Mouse (Mus musculus): Measurements from ENCODE around the gene Il34. TPM values are rescaled to one million over a fixed set of nuclear protein-coding genes. Genes with fewer than 3 reads are reported as not detected.
"Not testable (repeated sequence)": the region's sequence is repeated elsewhere in the genome, so short reads cannot be mapped to it uniquely, and the experiment has no call there.

Gene Il34
- polyA plus RNA-seq, 1 experiment from 2014 or later, result 0.36 TPM

DNA sequence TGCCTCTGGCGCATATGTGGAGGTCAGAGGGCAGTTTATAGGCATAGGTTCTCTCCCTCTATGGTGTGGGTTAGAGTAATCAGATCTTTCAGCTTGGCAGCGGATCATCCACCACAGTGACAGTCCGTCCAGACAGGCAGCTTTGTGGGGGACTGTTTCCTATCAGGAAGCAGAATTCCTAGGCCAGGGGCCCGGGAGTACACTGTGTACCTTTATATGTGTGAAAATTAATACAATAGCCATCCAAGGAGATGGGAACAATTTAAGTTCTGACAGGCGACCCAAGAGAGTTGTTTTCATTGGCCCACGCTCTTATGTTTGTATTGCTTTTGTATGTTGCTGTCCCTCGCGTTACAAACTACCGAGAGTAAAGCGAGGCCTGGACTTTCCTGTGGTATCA, 14.6 kb downstream of the Il34 start:
- Histone ChIP-seq H3K4me1 (ENCODE audit: control insufficient read depth, insufficient read depth, low read length) (0 out of 2 replicates have a peak, but pooled peaks cover 4% of the 10 kb centered on the region), H3K4me2 (no peak overlapping the region), H3K27me3 (ENCODE audit: control insufficient read depth, insufficient read depth, low read length) (no peaks in the 10 kb centered on the region), H3K4me3 (ENCODE audit: low read depth, low read length) (no peak overlapping the region), H3K27ac (ENCODE audit: low read depth, low read length) (no peak overlapping the region), H3K9me3 (replicated peaks; ENCODE audit: control insufficient read depth, low read length) (no peaks in the 10 kb centered on the region), H3K36me3 (ENCODE audit: control insufficient read depth, insufficient read depth, low read length) (no peaks in the 10 kb centered on the region), H3K9ac (ENCODE audit: low read depth, low read length) (no peak overlapping the region)
- no peak for ATAC-seq (replicated peaks; ENCODE audit: insufficient number of reproducible peaks, low FRiP score, low TSS enrichment)
- 69% methylated on average over 10 of the region's 10 CpGs for WGBS (ENCODE audit: insufficient replicate concordance)

DNA sequence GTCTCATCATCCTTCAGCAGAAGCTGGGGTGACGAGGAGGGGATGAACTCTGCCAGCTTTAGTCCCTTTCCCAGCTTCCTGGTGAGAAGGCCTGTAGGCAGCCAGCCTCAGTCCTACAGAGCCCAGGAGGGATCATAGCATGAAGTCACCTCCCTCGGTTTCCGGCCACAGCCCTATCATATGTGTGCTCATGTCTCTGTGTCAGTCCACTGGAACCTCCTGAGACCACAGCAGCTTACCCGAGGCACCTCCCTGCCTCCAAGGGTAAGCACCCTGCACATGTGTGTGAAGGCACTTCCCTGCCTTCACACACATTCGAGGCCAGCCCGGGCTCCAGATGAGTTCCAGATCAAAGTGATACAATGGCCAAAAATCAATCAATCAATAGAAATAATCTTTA, 15.5 kb downstream of the Il34 start:
- Histone ChIP-seq H3K36me3 (ENCODE audit: control insufficient read depth, insufficient read depth, low read length) (no peaks in the 10 kb centered on the region), H3K4me1 (ENCODE audit: control insufficient read depth, insufficient read depth, low read length) (0 out of 2 replicates have a peak, but pooled peaks cover 4% of the 10 kb centered on the region), H3K27ac (ENCODE audit: low read depth, low read length) (no peak overlapping the region), H3K9me3 (replicated peaks; ENCODE audit: control insufficient read depth, low read length) (no peaks in the 10 kb centered on the region), H3K27me3 (ENCODE audit: control insufficient read depth, insufficient read depth, low read length) (no peaks in the 10 kb centered on the region), H3K9ac (ENCODE audit: low read depth, low read length) (no peak overlapping the region), H3K4me3 (ENCODE audit: low read depth, low read length) (no peak overlapping the region), H3K4me2 (no peak overlapping the region)
- WGBS (ENCODE audit: insufficient replicate concordance), result 48% methylated on average over 6 of the region's 6 CpGs
- ATAC-seq (replicated peaks; ENCODE audit: insufficient number of reproducible peaks, low FRiP score, low TSS enrichment), result no peak

DNA sequence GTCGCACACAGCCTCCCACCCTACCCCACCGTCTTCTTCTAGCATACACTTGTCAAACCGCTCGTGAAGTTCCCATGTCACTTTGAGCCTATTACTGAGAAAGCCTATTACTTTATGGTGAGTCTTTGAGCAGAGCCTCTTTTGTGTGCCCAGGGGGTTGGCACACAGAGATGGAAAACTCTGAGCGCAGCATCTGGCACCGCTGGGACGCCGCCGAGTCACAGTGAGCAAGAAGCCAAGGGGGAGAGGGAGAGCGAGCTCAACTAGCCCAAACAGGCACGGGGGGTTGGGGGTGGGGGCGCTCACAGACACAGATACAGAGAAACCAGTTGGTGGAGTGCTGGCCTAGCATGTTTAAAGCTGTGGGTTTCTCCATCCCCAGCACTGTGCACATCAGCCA, 16.2 kb downstream of the Il34 start:
- no peak overlapping the region for H3K4me2 ChIP-seq
- 48% methylated on average over 12 of the region's 12 CpGs for WGBS (ENCODE audit: insufficient replicate concordance)
- H3K4me3 ChIP-seq (ENCODE audit: low read depth, low read length), result no peak overlapping the region

DNA sequence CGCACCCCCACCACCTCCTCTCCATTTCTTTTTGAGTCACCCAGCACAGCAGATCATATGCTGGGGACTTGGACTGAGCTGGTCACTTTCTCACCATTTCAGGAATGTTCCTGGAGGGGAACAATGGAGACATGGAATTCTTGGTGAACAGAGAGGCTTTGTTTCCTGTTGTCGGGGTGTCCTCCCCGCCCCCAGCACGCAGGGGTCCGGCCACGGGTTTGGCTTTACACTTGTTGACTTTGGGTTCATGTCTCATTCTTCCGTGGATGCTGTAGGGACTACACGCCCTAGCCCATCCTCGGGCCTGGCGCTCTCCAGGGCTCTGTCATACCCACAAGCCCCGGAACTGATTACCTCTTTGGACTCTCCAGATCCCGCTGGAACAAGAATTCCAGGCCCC, 16.7 kb downstream of the Il34 start:
- H3K4me3 ChIP-seq (ENCODE audit: low read depth, low read length), result no peak overlapping the region
- H3K4me2 ChIP-seq, result no peak overlapping the region
- no peak overlapping the region for H3K27ac ChIP-seq (ENCODE audit: low read depth, low read length)
- 0 out of 2 replicates have a peak, but pooled peaks cover 4% of the 10 kb centered on the region for H3K4me1 ChIP-seq (ENCODE audit: control insufficient read depth, insufficient read depth, low read length)
- no peak for ATAC-seq (replicated peaks; ENCODE audit: insufficient number of reproducible peaks, low FRiP score, low TSS enrichment)
- H3K9me3 ChIP-seq (replicated peaks; ENCODE audit: control insufficient read depth, low read length), result no peaks in the 10 kb centered on the region
- 55% methylated on average over 12 of the region's 12 CpGs for WGBS (ENCODE audit: insufficient replicate concordance)
- H3K36me3 ChIP-seq (ENCODE audit: control insufficient read depth, insufficient read depth, low read length), result no peaks in the 10 kb centered on the region
- H3K9ac ChIP-seq (ENCODE audit: low read depth, low read length), result no peak overlapping the region
- H3K27me3 ChIP-seq (ENCODE audit: control insufficient read depth, insufficient read depth, low read length), result no peaks in the 10 kb centered on the region

More for the DNA sequence above, 16.2 kb downstream of the Il34 start:
- Histone ChIP-seq H3K9ac (ENCODE audit: low read depth, low read length) (no peak overlapping the region), H3K27me3 (ENCODE audit: control insufficient read depth, insufficient read depth, low read length) (no peaks in the 10 kb centered on the region), H3K27ac (ENCODE audit: low read depth, low read length) (no peak overlapping the region), H3K36me3 (ENCODE audit: control insufficient read depth, insufficient read depth, low read length) (no peaks in the 10 kb centered on the region), H3K4me1 (ENCODE audit: control insufficient read depth, insufficient read depth, low read length) (0 out of 2 replicates have a peak, but pooled peaks cover 4% of the 10 kb centered on the region), H3K9me3 (replicated peaks; ENCODE audit: control insufficient read depth, low read length) (no peaks in the 10 kb centered on the region)
- no peak for ATAC-seq (replicated peaks; ENCODE audit: insufficient number of reproducible peaks, low FRiP score, low TSS enrichment)

DNA sequence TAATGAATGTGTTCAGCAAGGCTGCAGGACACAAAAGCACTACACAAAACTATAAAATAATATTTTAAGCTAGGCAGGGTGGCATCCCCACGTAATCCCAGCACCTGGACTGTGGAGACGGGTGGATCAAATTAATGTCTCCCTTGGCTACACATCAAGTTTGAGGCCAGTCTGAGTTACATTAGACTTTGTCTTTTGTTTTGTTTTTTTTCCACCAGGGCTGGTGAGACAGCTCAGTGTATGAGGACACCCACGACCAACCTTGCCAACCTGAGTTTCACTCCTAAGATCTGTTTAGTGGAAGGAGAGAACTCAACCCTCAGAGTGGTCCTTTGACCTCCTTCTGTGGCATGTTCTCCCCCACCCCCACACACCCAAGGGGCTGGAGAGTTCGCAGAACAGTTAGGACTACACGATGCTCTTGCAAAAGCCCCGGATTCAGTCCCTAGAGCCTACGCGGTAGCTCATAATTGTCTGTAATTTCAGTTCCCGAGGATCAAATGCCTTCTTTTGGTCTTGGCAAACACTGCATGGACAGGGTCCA, 18.2 kb downstream of the Il34 start:
- H3K4me2 ChIP-seq, result no peak overlapping the region
- H3K27ac ChIP-seq (ENCODE audit: low read depth, low read length), result no peak overlapping the region
- 83% methylated on average over 9 of the region's 9 CpGs for WGBS (ENCODE audit: insufficient replicate concordance)
- no peaks in the 10 kb centered on the region for H3K9me3 ChIP-seq (replicated peaks; ENCODE audit: control insufficient read depth, low read length)
- no peaks in the 10 kb centered on the region for H3K27me3 ChIP-seq (ENCODE audit: control insufficient read depth, insufficient read depth, low read length)
- H3K36me3 ChIP-seq (ENCODE audit: control insufficient read depth, insufficient read depth, low read length), result no peaks in the 10 kb centered on the region
- ATAC-seq (replicated peaks; ENCODE audit: insufficient number of reproducible peaks, low FRiP score, low TSS enrichment), result no peak
- H3K9ac ChIP-seq (ENCODE audit: low read depth, low read length), result no peak overlapping the region
- no peaks in the 10 kb centered on the region for H3K4me1 ChIP-seq (ENCODE audit: control insufficient read depth, insufficient read depth, low read length)
- H3K4me3 ChIP-seq (ENCODE audit: low read depth, low read length), result no peak overlapping the region

DNA sequence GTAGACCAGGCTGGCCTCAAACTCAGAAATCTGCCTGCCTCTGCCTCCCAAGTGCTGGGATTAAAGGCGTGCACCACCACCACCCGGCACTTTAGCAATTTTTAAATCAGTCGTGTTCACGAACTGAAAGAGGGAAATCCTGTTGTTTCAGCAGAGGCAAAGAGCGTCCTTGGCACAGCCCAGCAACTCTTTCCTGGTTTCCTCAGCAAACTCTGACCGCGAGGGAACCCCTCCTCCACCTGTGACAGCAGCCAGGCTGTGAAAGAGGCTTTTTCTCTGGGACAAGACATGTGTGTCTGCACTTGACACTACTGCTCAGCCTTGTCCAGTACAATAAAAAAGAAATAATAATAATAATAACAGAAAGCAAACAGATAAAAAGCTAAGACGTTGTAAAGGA, 18.8 kb downstream of the Il34 start:
- whole genome bisulfite sequencing (ENCODE audit: insufficient replicate concordance), result 71% methylated on average over 8 of the region's 8 CpGs

DNA sequence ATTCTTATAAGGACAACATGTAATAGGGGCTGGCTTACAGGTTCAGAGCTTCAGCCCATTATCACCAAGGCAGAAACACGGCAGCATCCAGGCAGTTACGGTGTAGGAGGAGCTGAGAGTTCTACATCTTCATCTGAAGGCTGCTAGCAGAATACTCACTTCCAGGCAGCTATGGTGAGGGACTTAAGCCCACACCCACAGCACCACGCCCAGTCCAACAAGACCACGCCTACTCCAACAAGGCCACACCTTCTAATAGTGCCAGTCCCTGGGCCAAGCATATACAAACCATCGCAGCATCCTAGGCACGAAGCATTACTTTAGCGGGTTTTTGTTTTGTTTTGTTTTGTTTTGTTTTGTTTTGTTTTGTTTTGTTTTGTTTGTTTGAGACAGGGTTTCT, 19.2 kb downstream of the Il34 start:
- not testable (repeated sequence) for H3K27me3 ChIP-seq (ENCODE audit: control insufficient read depth, insufficient read depth, low read length); H3K9me3 ChIP-seq (replicated peaks; ENCODE audit: control insufficient read depth, low read length); H3K4me1 ChIP-seq (ENCODE audit: control insufficient read depth, insufficient read depth, low read length); H3K27ac ChIP-seq (ENCODE audit: low read depth, low read length); H3K36me3 ChIP-seq (ENCODE audit: control insufficient read depth, insufficient read depth, low read length); H3K4me3 ChIP-seq (ENCODE audit: low read depth, low read length); H3K9ac ChIP-seq (ENCODE audit: low read depth, low read length); H3K4me2 ChIP-seq; ATAC-seq (replicated peaks; ENCODE audit: insufficient number of reproducible peaks, low FRiP score, low TSS enrichment)
- WGBS (ENCODE audit: insufficient replicate concordance), result 75% methylated on average over 7 of the region's 7 CpGs

More for the DNA sequence above, 18.8 kb downstream of the Il34 start:
- Histone ChIP-seq H3K36me3 (ENCODE audit: control insufficient read depth, insufficient read depth, low read length) (no peaks in the 10 kb centered on the region), H3K9ac (ENCODE audit: low read depth, low read length) (no peak overlapping the region), H3K27ac (ENCODE audit: low read depth, low read length) (no peak overlapping the region), H3K4me1 (ENCODE audit: control insufficient read depth, insufficient read depth, low read length) (no peaks in the 10 kb centered on the region), H3K9me3 (replicated peaks; ENCODE audit: control insufficient read depth, low read length) (no peaks in the 10 kb centered on the region), H3K4me2 (no peak overlapping the region), H3K27me3 (ENCODE audit: control insufficient read depth, insufficient read depth, low read length) (no peaks in the 10 kb centered on the region), H3K4me3 (ENCODE audit: low read depth, low read length) (no peak overlapping the region)
- no peak for ATAC-seq (replicated peaks; ENCODE audit: insufficient number of reproducible peaks, low FRiP score, low TSS enrichment)

DNA sequence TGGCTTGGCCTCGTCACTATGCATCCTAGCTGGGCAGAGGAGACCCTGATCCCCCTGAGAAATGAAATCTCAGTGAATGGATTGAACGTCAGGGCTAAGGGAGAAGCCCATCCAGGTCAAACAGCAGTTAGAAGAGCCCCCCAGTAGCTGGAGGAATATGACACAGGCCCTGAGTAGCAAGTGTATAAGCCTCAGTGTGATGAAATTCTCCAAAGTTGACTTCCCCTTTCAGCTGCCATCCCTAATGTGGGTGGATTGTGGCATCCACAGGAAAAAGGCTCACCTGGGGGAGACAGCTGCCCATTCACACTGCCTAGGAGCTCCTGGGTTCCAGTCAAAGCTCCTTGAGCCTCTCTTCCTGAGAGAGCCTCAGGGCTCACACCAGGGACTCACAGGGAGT, 20.4 kb downstream of the Il34 start:
- Histone ChIP-seq H3K9ac (ENCODE audit: low read depth, low read length) (no peak overlapping the region), H3K27ac (ENCODE audit: low read depth, low read length) (no peak overlapping the region), H3K9me3 (replicated peaks; ENCODE audit: control insufficient read depth, low read length) (no peaks in the 10 kb centered on the region), H3K4me1 (ENCODE audit: control insufficient read depth, insufficient read depth, low read length) (no peaks in the 10 kb centered on the region), H3K27me3 (ENCODE audit: control insufficient read depth, insufficient read depth, low read length) (no peaks in the 10 kb centered on the region), H3K4me2 (no peak overlapping the region), H3K4me3 (ENCODE audit: low read depth, low read length) (no peak overlapping the region), H3K36me3 (ENCODE audit: control insufficient read depth, insufficient read depth, low read length) (no peaks in the 10 kb centered on the region)
- no peak for ATAC-seq (replicated peaks; ENCODE audit: insufficient number of reproducible peaks, low FRiP score, low TSS enrichment)
- WGBS (ENCODE audit: insufficient replicate concordance), result 61% methylated on average over 2 of the region's 2 CpGs

DNA sequence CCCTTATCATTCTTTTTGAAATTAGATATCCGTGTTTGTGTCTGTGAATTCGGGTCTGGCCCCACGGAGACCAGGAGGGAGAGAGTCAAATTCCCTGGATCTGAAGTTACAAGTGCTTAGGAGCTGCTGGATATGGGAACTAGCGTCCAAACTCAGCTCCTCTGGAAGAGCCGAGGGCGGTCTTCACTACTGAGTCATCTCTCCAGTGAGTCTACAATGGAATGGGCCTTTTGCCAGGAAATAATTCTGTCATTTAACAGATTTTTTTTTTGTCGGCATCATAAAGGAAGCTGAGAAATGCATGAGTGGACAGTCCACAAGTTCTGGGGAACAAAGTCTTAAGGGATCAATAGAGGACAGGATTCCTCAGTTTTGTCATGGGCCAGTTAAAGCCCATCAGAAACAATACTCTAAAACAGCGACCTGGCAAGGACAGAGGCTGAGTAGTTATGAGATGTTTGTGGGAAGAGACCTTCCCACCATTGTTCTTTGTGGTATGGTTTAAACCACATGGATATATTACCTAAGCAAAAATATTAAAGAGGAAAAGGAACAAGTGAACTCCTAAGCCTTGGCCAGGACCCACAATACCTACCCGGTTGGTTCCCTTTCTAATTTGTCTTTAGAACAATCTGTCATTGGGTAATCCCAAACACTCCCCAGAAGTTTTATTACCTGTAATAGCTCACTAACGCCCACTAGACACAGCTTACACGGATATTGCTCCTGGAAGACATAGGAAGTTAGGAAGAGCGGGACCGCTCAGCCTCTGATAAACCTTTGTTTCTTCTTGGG, 25.6 kb downstream of the Il34 start:
- Histone ChIP-seq H3K4me3 (ENCODE audit: low read depth, low read length) (no peak overlapping the region), H3K9ac (ENCODE audit: low read depth, low read length) (no peak overlapping the region), H3K36me3 (ENCODE audit: control insufficient read depth, insufficient read depth, low read length) (no peaks in the 10 kb centered on the region), H3K4me1 (ENCODE audit: control insufficient read depth, insufficient read depth, low read length) (no peaks in the 10 kb centered on the region), H3K4me2 (no peak overlapping the region), H3K27ac (ENCODE audit: low read depth, low read length) (no peak overlapping the region), H3K9me3 (replicated peaks; ENCODE audit: control insufficient read depth, low read length) (no peaks in the 10 kb centered on the region), H3K27me3 (ENCODE audit: control insufficient read depth, insufficient read depth, low read length) (no peaks in the 10 kb centered on the region)
- WGBS (ENCODE audit: insufficient replicate concordance), result 78% methylated on average over 13 of the region's 13 CpGs
- ATAC-seq (replicated peaks; ENCODE audit: insufficient number of reproducible peaks, low FRiP score, low TSS enrichment), result no peak
